Mouse (Mus musculus): ENCODE measurements at regions not wholly inside any gene's neighbourhood (a gene's known extent, or its start where the extent isn't known, plus 50 kb on each side); places are given as distances from the start of the nearest gene placed in this dataset.

- no peak for DNase-seq (ENCODE audit: low spot score in 2 of 2)
Observed at GRCm38 (mm10) chr11:18581997-18582780, 436.6 kb downstream of the Meis1 start.

GRCm38 (mm10) chr11:18581078-18581800 is 437.5 kb downstream of the Meis1 start:
- DNase-seq (ENCODE audit: low spot score in 2 of 2) = peak in 1 of 2 experiments; percentile 17

GRCm38 (mm10) chr11:18571557-18572209 is 447.1 kb downstream of the Meis1 start:
- no peak for DNase-seq (ENCODE audit: low spot score in 2 of 2)

GRCm38 (mm10) chr11:18563011-18563410 is 455.8 kb downstream of the Meis1 start:
- no peak for DNase-seq (ENCODE audit: low spot score in 2 of 2)

- no peak for DNase-seq (ENCODE audit: low spot score in 2 of 2)
Observed at GRCm38 (mm10) chr11:18558665-18559064, 460.1 kb downstream of the Meis1 start.

- DNase-seq (ENCODE audit: low spot score in 2 of 2) = no peak
Observed at GRCm38 (mm10) chr11:18535592-18535857, 483.3 kb downstream of the Meis1 start.

- no peak for DNase-seq (ENCODE audit: low spot score in 2 of 2)
Observed at GRCm38 (mm10) chr11:18534807-18535591, 483.8 kb downstream of the Meis1 start.

GRCm38 (mm10) chr11:18531264-18532110 is 487.3 kb downstream of the Meis1 start:
- no peak for DNase-seq (ENCODE audit: low spot score in 2 of 2)

- no peak for DNase-seq (ENCODE audit: low spot score in 2 of 2)
Observed at GRCm38 (mm10) chr11:18528568-18528967, 490.2 kb downstream of the Meis1 start.

- no peak for DNase-seq (ENCODE audit: low spot score in 2 of 2)
Observed at GRCm38 (mm10) chr11:18495108-18495757, 523.6 kb downstream of the Meis1 start.

- DNase-seq (ENCODE audit: low spot score in 2 of 2) = no peak
Observed at GRCm38 (mm10) chr11:18493981-18494380, 524.8 kb downstream of the Meis1 start.

GRCm38 (mm10) chr11:18493086-18493485 is 525.7 kb downstream of the Meis1 start:
- DNase-seq (ENCODE audit: low spot score in 2 of 2) = no peak

- no peak for DNase-seq (ENCODE audit: low spot score in 2 of 2)
Observed at GRCm38 (mm10) chr11:18489517-18490256, 529.1 kb downstream of the Meis1 start.

- DNase-seq (ENCODE audit: low spot score in 2 of 2) = no peak
Observed at GRCm38 (mm10) chr11:18478841-18479240, 525.2 kb upstream of the Etaa1 start.

GRCm38 (mm10) chr11:18451271-18451670 is 497.6 kb upstream of the Etaa1 start:
- no peak for DNase-seq (ENCODE audit: low spot score in 2 of 2)

GRCm38 (mm10) chr11:18448879-18449278 is 495.2 kb upstream of the Etaa1 start:
- no peak for DNase-seq (ENCODE audit: low spot score in 2 of 2)

GRCm38 (mm10) chr11:18444600-18444999 is 490.9 kb upstream of the Etaa1 start:
- DNase-seq (ENCODE audit: low spot score in 2 of 2) = no peak

GRCm38 (mm10) chr11:18444101-18444500 is 490.4 kb upstream of the Etaa1 start:
- DNase-seq (ENCODE audit: low spot score in 2 of 2) = no peak

- no peak for DNase-seq (ENCODE audit: low spot score in 2 of 2)
Observed at GRCm38 (mm10) chr11:18443156-18443555, 489.5 kb upstream of the Etaa1 start.
